Mouse (Mus musculus) adrenal gland, postnatal 25 days (tissue): ENCODE measurements around the gene Pld5. TPM values are rescaled to one million over a fixed set of nuclear protein-coding genes. Genes with fewer than 3 reads are reported as not detected.
A peak's percentile ranks its signal among the peaks of the same experiment; 100 is the strongest.

Source experiments
- DNase-seq: peaks from one replicate; pipeline ENCODE4 v3.0.0; 2021; ENCODE audit warnings: mixed read lengths
- total RNA-seq: library from RNA; stranded (reverse); gene quantifications from 2 replicates; pipeline ENCODE4 v1.2.3, GENCODE M21; 2021

Gene Pld5
- total RNA-seq, 1 experiment from 2014 or later = 0.64 TPM

DNA sequence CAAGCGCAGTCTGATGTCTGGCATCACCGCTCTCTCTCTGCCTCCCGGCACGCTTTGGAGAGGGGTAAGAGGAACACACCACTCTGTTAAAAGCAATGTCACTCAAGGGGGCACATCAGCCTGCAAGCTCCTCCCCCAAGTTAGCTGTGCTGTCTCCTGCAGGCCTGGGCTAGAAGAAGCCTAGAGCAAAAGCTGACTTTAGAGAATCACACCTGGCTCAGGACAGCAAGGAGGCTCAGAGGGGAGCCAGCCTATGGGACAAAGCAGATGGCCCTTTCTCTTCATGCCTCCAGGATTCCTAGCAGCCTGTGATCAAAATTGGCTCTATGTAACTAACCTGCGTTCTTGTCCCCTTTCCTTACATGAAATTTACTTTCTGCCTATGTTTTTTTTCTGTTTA is 107.3 kb downstream of the Pld5 start:
- no peak for DNase-seq

DNA sequence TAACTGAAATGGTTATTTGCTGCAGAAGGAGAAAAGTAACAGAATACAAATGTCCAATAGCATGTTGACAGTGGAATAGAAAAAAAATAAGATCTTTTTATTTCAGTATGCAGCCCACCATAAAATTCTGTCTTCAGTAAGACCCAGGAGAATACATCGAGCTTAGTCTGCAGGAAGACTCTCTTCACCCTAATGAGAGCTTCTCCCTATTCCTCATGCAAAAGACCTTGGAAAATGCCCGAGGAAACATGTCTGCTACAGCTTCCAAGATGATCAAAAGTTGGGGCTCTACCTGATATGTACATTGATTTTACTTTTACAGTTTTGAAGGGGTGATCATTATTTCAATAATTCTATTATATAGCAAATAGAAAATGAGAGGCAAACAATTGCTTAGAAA is 108.0 kb downstream of the Pld5 start:
- no peak for DNase-seq

DNA sequence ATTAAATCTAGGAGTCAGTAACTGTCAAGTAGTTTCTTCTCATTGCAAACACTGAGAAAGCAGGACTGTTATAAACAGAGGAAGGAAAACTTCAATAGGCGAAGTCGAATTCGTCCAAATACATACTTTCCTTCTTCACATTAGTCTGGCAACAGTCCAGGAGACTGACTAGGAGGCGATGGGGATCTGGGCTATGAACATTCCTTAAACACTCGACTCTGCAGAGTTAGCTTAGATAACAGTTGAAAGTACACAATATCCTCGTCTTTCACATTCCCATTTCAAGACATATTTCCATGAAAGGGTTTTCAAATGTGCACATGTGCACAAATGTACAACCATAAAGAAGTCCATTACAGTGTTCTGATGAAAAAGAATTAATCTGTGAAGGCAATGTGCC is 129.8 kb downstream of the Pld5 start:
- DNase-seq = no peak

DNA sequence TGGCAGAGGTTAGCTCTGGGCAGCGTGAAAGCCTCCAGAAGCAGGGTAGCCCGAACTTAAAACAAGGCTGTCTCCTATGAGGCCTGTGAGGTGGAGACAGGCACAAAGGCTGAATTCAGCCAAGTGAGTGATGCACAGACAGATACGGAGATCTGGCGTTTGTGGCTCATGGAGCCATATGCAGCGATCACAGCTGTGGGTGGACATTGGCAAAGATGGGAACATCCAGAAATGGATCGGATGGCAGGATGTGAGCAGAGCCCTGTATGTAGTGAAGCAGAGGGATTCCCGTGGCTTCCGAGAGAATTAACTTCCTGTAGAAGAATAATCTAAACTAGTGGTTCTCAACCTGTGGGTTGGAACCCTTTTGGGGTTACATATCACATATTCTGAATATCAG is 140.7 kb downstream of the Pld5 start:
- DNase-seq = no peak

DNA sequence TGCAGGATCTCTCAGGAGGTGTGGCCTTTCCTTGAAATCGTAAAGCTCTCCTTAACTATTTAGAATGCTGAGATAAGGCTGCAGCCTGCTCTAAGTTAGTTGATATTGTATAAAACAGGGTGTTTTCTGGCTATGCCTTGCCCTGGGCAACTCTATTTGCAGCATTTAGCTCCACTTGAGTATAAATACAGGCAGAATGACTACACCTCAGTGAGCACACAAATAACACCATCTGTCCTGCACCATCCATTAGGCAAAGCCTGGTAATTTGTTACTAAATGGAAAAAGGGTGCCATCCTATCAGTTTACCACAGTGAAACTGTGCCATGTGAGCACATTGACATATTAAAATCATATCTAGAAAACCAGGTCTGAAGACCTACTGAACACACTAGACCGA is 149.3 kb downstream of the Pld5 start:
- DNase-seq = no peak

DNA sequence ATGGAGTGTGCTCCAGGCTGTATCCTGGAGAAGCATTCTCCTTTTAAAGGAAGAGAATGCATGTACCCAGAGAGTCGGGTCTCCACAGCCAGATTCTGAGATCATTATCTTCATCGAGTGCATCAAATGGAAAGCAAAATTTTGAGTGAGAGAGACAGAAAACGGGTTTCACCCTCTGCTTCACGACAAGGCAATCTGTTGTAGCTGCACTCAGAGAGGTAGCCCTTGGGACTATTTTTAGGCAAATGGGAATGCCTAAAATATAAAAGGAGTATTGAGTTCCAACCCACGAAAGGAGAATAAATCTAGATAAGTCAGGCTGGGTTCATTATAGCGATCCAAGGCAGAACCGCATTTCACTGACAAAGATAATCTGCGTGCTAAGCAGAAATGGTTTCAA is 150.7 kb downstream of the Pld5 start:
- no peak for DNase-seq

DNA sequence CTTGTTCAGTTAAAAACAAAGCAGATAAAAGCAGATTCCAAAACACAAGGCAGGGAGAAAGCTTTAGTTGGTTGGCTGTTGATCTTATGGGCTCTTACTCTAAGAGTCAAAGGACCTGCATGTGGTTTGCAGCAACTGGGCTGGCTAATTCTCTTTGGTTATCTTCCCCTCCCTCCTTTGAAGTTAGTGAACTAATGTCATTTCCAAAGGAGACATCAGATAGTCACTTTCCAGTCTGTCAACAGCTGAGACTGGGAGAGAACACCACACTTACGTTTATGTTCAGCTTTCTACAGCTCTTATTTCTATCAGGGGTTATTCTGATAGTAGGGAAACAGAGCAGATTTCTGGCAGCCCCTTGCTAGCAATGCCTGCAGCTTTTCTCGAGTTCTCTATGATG is 151.3 kb downstream of the Pld5 start:
- DNase-seq = no peak

DNA sequence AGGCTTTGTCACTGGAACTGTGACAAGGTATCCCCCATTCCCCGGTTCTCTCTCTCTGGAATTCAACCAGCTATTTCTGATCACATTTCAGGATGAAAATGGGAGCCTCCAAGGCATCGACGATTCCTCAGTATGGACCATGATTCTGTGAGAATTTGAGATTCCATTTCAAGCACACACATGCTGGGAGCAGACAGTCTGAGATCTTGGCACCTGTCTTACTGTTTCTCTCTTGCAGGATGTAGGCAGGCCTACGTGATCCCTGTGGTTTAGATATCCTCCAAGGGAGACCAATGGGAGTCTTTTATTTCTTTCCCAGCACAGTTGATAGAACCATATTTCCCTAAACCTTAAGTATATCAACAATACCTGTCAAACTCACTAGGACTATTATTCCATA is 159.5 kb downstream of the Pld5 start:
- no peak for DNase-seq

DNA sequence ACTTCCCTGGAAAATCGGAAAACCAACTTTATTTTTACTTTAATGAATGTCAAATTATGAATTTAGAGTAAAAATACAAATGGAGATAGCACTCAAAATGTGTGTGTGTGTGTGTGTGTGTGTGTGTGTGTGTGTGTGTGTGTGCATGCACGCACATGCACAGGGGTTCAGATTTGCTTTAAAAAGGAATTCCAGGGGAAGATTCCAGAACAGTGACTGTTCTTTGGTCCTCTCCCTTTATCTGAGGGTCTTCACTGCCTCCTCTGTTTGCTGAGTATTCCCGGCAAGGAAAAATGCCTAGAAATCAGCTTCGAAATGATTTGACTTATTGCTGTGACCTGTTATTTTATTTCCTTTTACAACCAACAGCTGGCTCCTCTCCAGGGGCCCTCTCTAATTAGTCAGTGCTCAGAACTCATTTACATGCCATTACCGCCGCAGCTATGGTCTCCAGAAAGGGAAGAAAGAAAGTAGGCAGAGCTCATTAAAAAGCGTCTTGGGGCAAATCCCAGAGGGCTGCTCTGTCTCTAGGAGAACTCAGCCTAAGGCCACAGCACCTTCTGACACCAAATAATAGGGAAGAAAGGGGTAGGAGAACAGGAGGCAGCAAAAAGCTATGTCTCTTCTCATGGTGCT is 176.3 kb downstream of the Pld5 start:
- DNase-seq = no peak

DNA sequence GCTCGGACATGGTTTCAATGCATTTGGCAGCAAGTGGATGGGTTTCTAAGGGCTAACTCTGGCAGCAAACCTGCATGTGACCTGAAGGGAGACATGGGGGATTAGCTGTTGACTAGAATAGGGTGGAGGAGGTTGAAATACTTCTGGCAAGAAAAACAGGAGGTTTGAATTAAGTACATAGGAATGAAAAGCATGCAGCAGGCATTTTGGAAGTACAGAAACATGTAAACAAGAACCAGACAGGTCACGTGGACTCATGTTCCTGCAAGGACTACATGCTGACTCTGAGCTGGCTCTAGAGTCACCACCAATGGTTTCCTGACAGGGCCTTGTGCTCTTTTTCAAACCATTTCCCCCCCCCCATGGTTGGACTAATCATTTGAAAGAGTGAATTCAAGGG is 183.0 kb downstream of the Pld5 start:
- DNase-seq = no peak

DNA sequence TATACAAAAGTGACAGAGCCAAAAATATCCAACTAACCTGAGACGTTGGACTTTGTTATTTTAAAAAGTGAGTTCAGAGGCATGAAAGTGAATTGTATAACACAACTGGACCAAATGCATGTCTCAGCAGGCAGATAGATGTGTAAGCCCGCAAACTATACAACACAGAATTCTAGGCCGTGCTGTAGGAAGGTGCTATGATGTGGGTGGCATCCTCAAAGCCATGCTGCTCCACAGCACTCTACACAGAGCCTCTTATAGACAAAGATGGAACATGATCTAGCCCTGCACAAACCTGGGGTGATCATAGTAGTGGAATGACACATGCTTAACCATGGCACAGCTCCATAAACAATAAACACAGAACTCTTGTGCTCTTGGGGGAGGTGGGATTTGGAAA is 185.7 kb downstream of the Pld5 start:
- no peak for DNase-seq

DNA sequence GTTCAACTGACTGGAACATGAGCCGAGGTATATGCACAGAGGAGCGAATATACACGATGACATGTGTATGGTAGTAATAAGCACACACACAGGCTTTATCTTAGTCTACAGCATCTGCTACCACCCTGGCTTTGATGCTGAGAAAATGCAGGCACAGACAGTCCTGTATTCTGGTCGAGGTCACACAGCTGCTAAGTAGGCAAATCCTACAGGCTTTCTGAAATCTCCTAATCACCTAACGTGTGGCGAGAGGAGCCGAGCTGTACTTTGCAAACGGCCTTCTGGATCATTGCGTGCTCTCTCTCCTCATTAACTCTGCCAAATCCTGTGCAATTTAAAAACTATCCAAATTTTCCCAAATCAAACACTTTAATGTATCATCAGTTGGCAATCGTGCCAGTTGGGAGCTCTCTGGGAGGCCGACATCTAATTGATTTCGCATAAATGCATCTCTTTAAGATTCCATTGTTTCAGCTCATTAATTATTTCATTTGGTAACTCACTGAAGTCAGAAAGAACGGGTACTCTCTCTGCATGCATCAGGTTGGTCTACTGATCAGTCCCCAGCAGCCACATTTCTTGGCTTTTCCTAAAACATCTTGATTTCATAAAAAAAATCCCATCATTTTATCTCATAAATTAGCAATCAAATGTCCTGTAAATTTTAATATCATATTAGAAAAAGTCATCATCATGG is 189.0 kb downstream of the Pld5 start:
- DNase-seq = no peak

DNA sequence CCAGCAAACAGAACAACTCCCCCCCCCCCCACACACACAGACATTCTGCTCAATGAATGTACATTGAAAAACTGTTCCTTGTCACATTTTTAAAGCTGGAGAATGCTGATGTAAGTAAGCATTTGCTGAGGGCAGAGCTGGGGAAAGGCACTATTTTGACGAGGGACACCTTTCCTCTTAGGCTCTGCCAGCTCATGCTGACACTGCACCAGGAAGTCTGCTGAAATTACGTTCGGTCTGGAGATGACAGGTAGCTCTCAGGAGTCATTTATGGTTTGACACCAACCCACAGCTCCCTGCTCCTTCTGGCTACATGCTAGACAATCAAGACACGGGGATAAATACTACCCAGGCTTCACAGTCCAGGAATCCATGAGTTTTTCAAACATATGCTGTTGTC is 192.8 kb downstream of the Pld5 start:
- DNase-seq = no peak

DNA sequence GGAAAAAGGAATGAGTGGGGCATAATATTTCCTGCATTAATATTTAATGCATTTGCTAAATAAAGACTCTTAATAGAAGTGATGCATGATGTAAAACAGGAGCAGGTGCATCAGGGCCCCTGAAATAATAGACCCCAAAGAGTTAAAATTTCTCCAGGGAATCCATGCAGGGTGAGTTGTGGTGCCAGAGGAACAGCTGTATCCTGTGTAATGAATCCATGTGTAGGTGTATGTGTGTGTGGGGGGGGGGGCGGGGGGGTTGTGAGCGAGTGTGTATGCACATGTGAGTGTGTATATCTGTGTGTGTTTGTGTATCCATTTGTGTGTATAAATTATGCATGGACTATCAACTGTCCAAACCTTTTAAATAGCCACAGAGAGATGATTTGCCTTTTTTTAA is 194.1 kb downstream of the Pld5 start:
- no peak for DNase-seq

DNA sequence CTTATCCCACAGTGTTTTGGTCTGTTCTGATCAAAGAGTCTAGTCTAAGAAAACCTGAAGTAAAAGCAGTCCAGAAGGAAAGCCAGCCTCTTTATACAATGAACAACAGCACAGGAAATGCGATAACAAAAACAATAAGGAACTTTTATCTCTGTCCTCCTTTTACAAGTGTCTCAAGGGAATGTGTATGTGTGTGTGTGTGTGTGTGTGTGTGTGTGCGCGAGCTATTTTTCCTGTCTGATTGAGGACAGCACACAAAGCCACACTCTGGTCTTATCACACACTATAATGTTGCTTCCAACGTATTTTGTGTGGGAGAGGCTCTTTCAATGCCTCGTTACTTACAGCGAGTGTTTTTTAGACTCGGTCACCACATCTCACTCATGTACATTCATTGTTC is 196.7 kb downstream of the Pld5 start:
- DNase-seq = no peak

DNA sequence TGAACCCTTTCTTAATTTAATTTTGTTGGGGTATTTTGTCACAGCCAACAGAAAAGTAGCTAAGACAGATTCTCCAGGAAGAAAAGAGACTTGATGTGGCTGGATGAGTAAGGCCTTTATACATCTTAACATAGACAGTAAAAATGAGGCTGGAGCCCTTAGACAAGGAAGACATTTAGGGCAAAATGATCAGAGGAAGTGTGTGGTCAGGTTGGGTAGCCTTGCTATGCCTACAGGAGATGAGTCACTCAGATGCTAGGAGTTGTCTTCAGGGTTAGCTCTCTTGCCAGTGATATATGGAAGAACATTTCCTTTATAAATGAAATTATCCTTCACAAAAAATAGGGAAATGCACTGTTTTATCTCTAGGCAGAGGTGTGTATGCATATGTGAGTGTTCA is 198.3 kb downstream of the Pld5 start:
- DNase-seq = no peak

DNA sequence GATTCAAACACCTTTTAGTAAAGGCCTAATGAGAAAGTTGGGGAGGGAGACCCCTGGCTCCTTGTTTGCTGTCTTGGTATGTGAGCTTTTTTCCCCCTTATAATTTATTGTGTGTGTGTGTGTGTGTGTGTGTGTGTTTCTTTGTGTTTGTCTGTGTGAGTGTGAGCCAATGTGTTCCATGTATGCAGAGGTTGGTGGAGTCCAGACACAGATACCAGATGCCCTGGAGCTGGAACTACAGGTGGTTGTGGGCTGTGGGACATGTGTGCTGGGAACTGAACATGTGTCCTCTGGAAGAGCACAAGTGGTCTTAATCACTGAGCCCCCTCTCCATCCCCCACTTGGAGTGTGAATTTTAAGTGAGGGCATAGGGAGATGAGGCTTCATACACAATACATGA is 199.3 kb downstream of the Pld5 start:
- no peak for DNase-seq

DNA sequence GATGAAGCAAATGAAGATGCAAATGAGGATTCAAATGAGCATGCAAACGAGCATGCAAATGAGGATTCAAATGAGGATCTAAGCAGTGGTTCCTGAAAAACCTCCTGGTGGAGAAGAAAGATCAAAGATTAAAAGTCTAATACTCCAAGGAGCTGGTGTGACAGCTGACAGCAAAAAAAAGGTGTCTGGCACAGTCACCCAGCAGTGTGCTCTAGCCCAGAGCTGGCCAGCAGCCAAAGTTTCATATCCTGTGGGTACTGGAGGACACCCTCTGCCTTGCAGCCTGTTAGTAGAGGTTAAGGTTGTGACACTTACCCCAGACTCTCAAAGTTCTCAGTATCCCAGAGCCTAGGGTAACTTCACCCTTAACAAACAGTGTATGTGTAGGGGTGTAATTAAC is 199.7 kb downstream of the Pld5 start:
- peak; percentile 74 for DNase-seq

DNA sequence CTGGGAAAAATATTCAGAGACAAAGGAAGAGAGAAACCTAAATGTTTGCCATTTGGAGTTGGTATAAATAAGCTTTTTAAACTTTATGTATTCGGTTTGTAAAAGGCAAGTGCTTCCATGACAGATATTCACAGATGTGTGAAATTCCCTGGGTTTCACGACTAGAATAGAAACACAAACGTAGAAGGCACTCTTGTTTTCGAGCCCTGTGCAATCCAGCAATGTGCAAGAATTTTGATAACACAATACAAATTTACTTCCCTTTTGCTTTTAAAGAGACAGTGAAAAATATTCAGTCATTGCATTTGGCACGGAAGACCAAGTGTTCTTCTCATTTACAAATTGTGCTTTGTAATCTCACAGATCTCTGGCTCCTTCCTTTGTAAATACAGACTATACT is 200.6 kb downstream of the Pld5 start:
- DNase-seq = no peak

DNA sequence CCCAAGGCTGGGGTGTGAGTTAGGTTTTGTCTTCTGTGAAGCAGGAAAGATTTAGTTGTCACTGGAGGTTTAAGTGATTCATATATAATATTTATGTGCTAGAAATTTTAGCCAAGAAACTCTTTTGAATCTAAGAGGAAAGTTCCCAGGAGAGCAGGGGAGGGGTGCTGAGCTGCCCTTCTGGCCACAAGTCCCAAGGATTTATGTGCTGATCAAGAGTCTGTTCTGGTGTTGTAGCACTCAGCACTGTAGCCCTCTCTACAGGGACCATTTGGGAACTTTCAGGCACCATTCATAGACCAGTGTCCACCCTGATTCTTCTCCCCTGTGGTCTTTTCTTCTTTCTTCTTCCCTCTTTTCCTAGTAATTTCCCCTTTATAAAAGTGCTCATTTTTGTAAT is 209.8 kb downstream of the Pld5 start:
- no peak for DNase-seq

DNA sequence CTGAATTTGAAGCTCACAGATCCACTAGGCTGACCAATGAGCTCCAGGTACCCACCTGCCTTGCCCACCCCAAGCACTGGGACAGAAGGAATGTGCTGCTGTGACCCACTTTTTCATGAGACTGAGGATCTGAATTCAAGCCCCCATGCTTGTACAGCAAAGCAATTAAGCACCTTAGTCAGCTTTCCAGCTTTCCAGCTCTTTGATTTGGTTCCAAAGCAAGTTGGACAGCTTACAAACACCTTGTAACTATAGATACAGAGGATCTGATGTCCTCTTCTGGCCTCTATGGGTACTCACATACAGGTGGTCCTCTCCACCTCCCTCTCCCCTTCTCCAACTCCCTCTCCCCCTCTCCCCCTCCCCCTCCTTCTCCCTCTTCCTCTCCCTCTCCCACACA is 210.6 kb downstream of the Pld5 start:
- DNase-seq = no peak

DNA sequence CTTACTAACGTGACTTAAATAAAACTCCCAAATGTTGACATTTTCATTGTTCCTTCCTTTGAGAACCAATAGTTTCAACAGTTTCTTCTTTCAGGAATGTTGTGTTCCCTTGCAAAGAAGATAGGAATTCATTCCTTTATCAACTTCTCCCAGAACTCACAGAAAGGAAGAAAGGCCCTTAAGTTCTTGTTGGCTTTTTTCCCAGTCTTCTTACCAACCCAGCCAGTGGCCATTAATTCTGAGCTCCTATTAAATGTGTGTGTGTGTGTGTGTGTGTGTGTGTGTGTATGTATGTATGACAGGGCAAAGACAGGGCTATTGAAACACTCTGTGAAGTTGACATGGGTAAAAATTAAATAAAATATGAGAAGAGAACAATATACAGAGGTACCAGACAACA is 221.5 kb downstream of the Pld5 start:
- DNase-seq = no peak

DNA sequence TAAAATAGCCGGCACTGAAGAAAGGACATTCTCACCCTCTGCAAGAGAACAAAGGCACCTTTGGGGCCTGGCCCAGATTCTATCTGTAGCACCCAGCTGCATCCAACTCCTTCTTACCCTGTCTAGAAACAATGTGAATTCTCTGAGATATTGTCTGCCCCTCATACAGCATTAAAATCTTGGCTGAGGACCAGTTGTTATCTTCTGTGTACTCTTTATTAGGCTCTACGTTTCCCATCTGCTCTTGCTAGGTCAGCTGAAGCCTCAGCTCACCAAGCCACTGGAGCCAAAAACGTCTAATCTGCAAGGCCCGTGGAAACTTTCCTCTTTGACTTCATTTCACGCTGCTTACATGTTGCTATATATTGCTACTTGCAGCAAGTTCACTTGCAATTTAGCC is 228.1 kb downstream of the Pld5 start:
- DNase-seq = no peak

DNA sequence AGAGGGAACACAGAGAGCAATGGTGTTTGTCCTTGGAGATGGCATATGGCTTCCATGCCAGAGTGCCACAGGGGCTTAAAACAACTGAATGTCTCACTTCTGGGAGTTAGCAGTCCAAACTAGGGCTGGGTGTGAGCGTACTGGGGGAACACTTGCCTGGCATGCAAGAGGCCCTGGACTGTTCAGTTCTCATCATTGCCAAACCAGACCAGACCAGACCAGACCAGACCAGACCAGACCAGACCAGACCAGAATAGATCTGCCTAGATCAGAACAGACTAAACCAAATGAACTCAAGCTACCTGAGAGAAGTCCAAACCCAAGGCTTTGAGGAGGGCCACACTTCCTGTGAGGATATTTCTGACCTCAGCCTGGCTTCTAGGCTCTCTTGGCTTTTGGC is 228.7 kb downstream of the Pld5 start:
- DNase-seq = no peak

DNA sequence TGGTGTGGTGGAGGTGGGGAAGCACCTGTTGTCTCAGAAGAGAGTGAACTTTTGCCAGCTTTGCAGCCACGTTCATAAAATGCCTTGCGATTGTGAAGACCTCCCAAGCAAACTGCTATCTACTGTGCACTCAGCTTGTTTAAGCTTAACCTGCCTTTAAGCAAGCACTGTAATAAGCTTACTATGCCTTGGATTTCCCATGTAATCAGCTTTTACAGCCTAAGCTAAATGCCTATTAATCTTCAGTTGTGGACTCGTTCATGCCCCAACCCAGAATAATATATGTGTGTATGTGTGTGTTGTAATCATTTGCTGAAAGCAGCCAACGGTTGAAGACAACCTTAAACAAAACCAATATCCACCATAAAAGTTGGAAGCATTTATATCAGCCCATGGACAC is 232.1 kb downstream of the Pld5 start:
- no peak for DNase-seq
